Mouse (Mus musculus): ENCODE results near the gene Entpd3. TPM values are rescaled to one million over a fixed set of nuclear protein-coding genes. Genes with fewer than 3 reads are reported as not detected.
A peak's percentile ranks its signal among the peaks of the same experiment; 100 is the strongest.

Gene Entpd3
- polyA plus RNA-seq, 1 experiment = 0.64 TPM

GRCm38 (mm10) chr9:120570741-120571592, 31.3 kb downstream of the Entpd3 start, which contains the start of gene Rpl14:
Rpl14 (plus strand) TSS chr9:120571444.
- no peaks in the 10 kb centered on the region for H3K36me3 ChIP-seq (ENCODE audit: control insufficient read depth, insufficient read depth, low read length)
- H3K27ac ChIP-seq (ENCODE audit: insufficient read depth, low read depth, low read length) = peak within 1 kb of the TSS; percentile 62; the same call in 1 of the 2 replicates
- H3K27me3 ChIP-seq (replicated peaks; ENCODE audit: control insufficient read depth, insufficient read depth, low read length) = no peaks in the 10 kb centered on the region
- H3K4me3 ChIP-seq (ENCODE audit: insufficient read depth, low read depth, low read length) = peak within 1 kb of the TSS; percentile 86
- TF ChIP-seq POLR2A (IDR thresholded peaks at IDR 0.05; ENCODE audit: low read depth, low read length) (peak; percentile 66), CTCF (conservative IDR thresholded peaks at IDR 0.05; ENCODE audit: insufficient read depth, insufficient read length, low read depth, low read length) (no peak)
- WGBS = 5% methylated on average over 43 of the region's 43 CpGs
- H3K4me1 ChIP-seq (ENCODE audit: control insufficient read depth, insufficient read depth, low read length) = peaks cover 7% of the 10 kb centered on the region; the same call in 1 of the 2 replicates
- DNase-seq = peak; percentile 98

DNA sequence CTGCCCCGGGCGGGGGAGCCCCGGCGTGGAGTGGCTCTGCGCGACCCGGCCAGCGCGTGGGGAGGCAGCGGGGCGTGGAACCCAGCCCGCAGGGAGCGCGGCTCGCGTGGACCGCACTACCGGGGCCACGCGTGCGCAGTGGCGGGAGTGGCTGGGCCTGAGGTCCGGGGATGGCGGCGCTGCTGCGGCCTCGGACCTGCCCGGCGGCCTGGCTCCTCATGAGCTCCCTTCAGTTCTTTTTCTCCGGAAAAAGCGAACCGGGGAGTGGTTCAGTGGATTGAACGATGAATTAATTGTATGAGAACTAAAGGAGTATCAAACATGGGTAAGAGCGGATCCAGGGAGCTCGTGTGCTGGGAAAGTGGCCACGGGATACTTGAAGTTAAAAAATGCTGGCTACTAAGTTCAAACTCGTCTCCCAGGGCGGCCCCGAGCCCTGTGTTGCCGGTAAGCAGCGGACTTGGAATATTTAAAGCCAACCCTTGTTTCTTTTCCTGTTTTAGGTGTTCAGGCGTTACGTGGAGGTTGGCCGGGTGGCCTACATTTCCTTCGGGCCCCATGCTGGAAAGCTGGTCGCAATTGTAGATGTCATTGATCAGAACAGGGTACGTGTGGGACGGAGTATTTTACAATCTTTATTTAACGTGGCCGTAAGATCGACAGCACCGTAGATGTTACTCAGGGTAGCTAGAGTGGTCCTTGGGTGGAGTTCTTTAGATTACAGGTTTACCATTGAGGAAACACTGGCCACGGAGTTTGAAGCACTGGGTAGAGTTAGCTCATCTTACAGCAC, 32.2 kb downstream of the Entpd3 start:
- peak overlapping the region; percentile 86 for H3K4me3 ChIP-seq (ENCODE audit: insufficient read depth, low read depth, low read length)
- 1% methylated on average over 53 of the region's 53 CpGs for WGBS
- no peak for TF ChIP-seq CTCF (conservative IDR thresholded peaks at IDR 0.05; ENCODE audit: insufficient read depth, insufficient read length, low read depth, low read length)
- no peak for TF ChIP-seq POLR2A (IDR thresholded peaks at IDR 0.05; ENCODE audit: low read depth, low read length)
- DNase-seq = no peak
- H3K27me3 ChIP-seq (replicated peaks; ENCODE audit: control insufficient read depth, insufficient read depth, low read length) = no peaks in the 10 kb centered on the region
- H3K4me1 ChIP-seq (ENCODE audit: control insufficient read depth, insufficient read depth, low read length) = peaks cover 7% of the 10 kb centered on the region; the same call in 1 of the 2 replicates
- H3K27ac ChIP-seq (ENCODE audit: insufficient read depth, low read depth, low read length) = peak overlapping the region; percentile 62; the same call in 1 of the 2 replicates
- no peaks in the 10 kb centered on the region for H3K36me3 ChIP-seq (ENCODE audit: control insufficient read depth, insufficient read depth, low read length)

- WGBS = 72% methylated on average over 6 of the region's 6 CpGs
- Histone ChIP-seq H3K27ac (ENCODE audit: insufficient read depth, low read depth, low read length) (no peak overlapping the region), H3K4me1 (ENCODE audit: control insufficient read depth, insufficient read depth, low read length) (peaks cover 7% of the 10 kb centered on the region; the same call in 1 of the 2 replicates), H3K4me3 (ENCODE audit: insufficient read depth, low read depth, low read length) (no peak overlapping the region), H3K27me3 (replicated peaks; ENCODE audit: control insufficient read depth, insufficient read depth, low read length) (no peaks in the 10 kb centered on the region), H3K36me3 (ENCODE audit: control insufficient read depth, insufficient read depth, low read length) (no peaks in the 10 kb centered on the region)
- TF ChIP-seq CTCF (conservative IDR thresholded peaks at IDR 0.05; ENCODE audit: insufficient read depth, insufficient read length, low read depth, low read length) (no peak), POLR2A (IDR thresholded peaks at IDR 0.05; ENCODE audit: low read depth, low read length) (no peak)
- no peak for DNase-seq
Observed at GRCm38 (mm10) chr9:120575748-120576661, 36.4 kb downstream of the Entpd3 start.

DNA sequence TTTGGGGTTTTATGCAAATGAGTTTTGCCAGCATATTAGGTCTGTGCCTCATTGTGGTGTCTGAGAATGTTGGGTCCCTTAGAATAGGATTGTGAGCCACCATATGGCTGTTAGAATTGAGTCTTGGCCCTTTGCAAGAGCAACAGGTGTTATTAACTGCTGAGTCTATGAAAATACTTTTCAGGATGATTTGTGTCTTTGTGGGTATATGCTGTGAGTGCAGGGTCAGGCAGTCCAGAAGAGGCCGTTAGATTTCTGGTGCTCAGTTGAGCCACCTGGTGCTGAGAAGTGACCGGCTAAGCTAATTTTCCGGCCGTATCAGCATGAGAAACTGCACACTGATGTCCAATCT, 37.0 kb downstream of the Entpd3 start:
- TF ChIP-seq CTCF (conservative IDR thresholded peaks at IDR 0.05; ENCODE audit: insufficient read depth, insufficient read length, low read depth, low read length) (no peak), POLR2A (IDR thresholded peaks at IDR 0.05; ENCODE audit: low read depth, low read length) (no peak)
- no peaks in the 10 kb centered on the region for H3K36me3 ChIP-seq (ENCODE audit: control insufficient read depth, insufficient read depth, low read length)
- no peak overlapping the region for H3K27ac ChIP-seq (ENCODE audit: insufficient read depth, low read depth, low read length)
- H3K4me3 ChIP-seq (ENCODE audit: insufficient read depth, low read depth, low read length) = no peak overlapping the region
- H3K4me1 ChIP-seq (ENCODE audit: control insufficient read depth, insufficient read depth, low read length) = peaks cover 7% of the 10 kb centered on the region; the same call in 1 of the 2 replicates
- H3K27me3 ChIP-seq (replicated peaks; ENCODE audit: control insufficient read depth, insufficient read depth, low read length) = no peaks in the 10 kb centered on the region
- DNase-seq = no peak
- under 1% methylated on average over 4 of the region's 4 CpGs for WGBS

GRCm38 (mm10) chr9:120577133-120577651, 37.6 kb downstream of the Entpd3 start:
- TF ChIP-seq CTCF (conservative IDR thresholded peaks at IDR 0.05; ENCODE audit: insufficient read depth, insufficient read length, low read depth, low read length) (no peak), POLR2A (IDR thresholded peaks at IDR 0.05; ENCODE audit: low read depth, low read length) (peak; percentile 85)
- no peaks in the 10 kb centered on the region for H3K36me3 ChIP-seq (ENCODE audit: control insufficient read depth, insufficient read depth, low read length)
- H3K27ac ChIP-seq (ENCODE audit: insufficient read depth, low read depth, low read length) = peak overlapping the region; percentile 50
- peak overlapping the region; percentile 75 for H3K4me3 ChIP-seq (ENCODE audit: insufficient read depth, low read depth, low read length)
- WGBS = under 1% methylated on average over 43 of the region's 43 CpGs
- H3K27me3 ChIP-seq (replicated peaks; ENCODE audit: control insufficient read depth, insufficient read depth, low read length) = no peaks in the 10 kb centered on the region
- H3K4me1 ChIP-seq (ENCODE audit: control insufficient read depth, insufficient read depth, low read length) = peaks cover 5% of the 10 kb centered on the region; the same call in 1 of the 2 replicates
- peak; percentile 94 for DNase-seq

DNA sequence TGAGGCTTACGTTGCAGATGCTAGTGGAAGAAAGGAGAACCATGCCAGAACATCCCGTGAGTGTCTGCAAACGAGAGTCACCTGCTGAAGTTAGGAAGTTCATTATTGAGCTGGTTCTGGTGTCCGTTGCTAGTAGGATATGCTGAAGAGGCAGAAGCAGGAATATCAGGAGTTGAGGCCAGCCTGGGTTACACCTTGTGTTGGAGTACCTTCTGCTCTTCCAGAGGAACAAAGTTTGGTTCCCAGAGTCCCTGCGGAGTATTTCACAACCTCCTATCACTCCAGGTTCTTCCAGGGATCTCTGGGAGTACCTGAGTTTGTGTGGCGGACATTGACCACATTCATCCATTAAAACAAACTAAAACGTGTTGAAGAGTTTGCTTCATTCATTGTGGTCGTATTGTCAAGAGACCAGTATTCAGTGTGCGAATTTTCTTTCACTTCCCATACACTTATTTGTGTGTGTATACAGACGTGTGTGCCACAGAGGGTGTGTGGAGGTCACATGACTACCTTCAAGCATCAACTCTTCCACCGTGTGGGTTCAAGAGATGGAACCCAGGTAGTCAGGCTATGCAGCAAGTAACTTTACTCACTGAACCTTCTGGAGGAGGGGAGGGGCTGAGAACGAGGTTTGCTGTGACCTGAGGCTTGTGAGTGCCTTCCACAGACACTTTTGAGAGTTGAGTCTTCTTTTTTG, 38.2 kb downstream of the Entpd3 start:
- DNase-seq = no peak

More for the DNA sequence above, 38.2 kb downstream of the Entpd3 start:
- Histone ChIP-seq H3K4me1 (ENCODE audit: control insufficient read depth, insufficient read depth, low read length) (no peaks in the 10 kb centered on the region; the same call in 1 of the 2 replicates), H3K36me3 (ENCODE audit: control insufficient read depth, insufficient read depth, low read length) (no peaks in the 10 kb centered on the region), H3K4me3 (ENCODE audit: insufficient read depth, low read depth, low read length) (peak overlapping the region; percentile 75), H3K27me3 (replicated peaks; ENCODE audit: control insufficient read depth, insufficient read depth, low read length) (no peaks in the 10 kb centered on the region), H3K27ac (ENCODE audit: insufficient read depth, low read depth, low read length) (peak overlapping the region; percentile 50)
- no peak for TF ChIP-seq POLR2A (IDR thresholded peaks at IDR 0.05; ENCODE audit: low read depth, low read length)
- TF ChIP-seq CTCF (conservative IDR thresholded peaks at IDR 0.05; ENCODE audit: insufficient read depth, insufficient read length, low read depth, low read length) = no peak
- 44% methylated on average over 12 of the region's 12 CpGs for WGBS

Data from kidney, adult 2 months (tissue).